Mouse (Mus musculus) fat pad, adult 2 months (tissue): ENCODE data around the gene Stard9.

Experiments
- DNase-seq: peaks from one replicate; pipeline ENCODE4 v3.0.0-alpha.2; 2011; ENCODE audit warnings: low read depth, low spot score; ENCODE audit errors: extremely low read depth

Stard9 gene

GRCm38 (mm10) chr2:120652925-120653284 is 24.0 kb downstream of the Stard9 start:
- no peak for DNase-seq

GRCm38 (mm10) chr2:120654693-120655092 is 25.8 kb downstream of the Stard9 start:
- DNase-seq = no peak

GRCm38 (mm10) chr2:120655905-120656304 is 27.0 kb downstream of the Stard9 start:
- no peak for DNase-seq

GRCm38 (mm10) chr2:120656711-120657110 is 27.8 kb downstream of the Stard9 start:
- DNase-seq = no peak

GRCm38 (mm10) chr2:120658486-120658885 is 29.6 kb downstream of the Stard9 start:
- no peak for DNase-seq

- no peak for DNase-seq
These were observed 30.4 kb downstream of the Stard9 start for GRCm38 (mm10) chr2:120659318-120659717.

- DNase-seq = no peak
These were observed 31.7 kb downstream of the Stard9 start for GRCm38 (mm10) chr2:120660486-120661078.

GRCm38 (mm10) chr2:120662766-120663165 is 33.8 kb downstream of the Stard9 start:
- DNase-seq = no peak

GRCm38 (mm10) chr2:120663491-120664154 is 34.7 kb downstream of the Stard9 start:
- no peak for DNase-seq

GRCm38 (mm10) chr2:120667446-120667845 is 38.5 kb downstream of the Stard9 start:
- no peak for DNase-seq

- DNase-seq = no peak
These were observed 41.3 kb downstream of the Stard9 start for GRCm38 (mm10) chr2:120670253-120670652.

GRCm38 (mm10) chr2:120681151-120681550 is 52.2 kb downstream of the Stard9 start:
- peak; percentile 46 for DNase-seq

- DNase-seq = no peak
These were observed 68.8 kb downstream of the Stard9 start for GRCm38 (mm10) chr2:120697767-120698166.

- DNase-seq = no peak
These were observed 71.5 kb downstream of the Stard9 start for GRCm38 (mm10) chr2:120700379-120700885.

- DNase-seq = no peak
These were observed 73.8 kb downstream of the Stard9 start for GRCm38 (mm10) chr2:120702675-120703074.

- no peak for DNase-seq
These were observed 78.1 kb downstream of the Stard9 start for GRCm38 (mm10) chr2:120707041-120707440.

GRCm38 (mm10) chr2:120710154-120710553 is 81.2 kb downstream of the Stard9 start:
- DNase-seq = no peak

GRCm38 (mm10) chr2:120710948-120711347 is 82.0 kb downstream of the Stard9 start:
- no peak for DNase-seq

GRCm38 (mm10) chr2:120713441-120713840 is 84.5 kb downstream of the Stard9 start:
- no peak for DNase-seq

- DNase-seq = no peak
These were observed 89.6 kb downstream of the Stard9 start for GRCm38 (mm10) chr2:120718496-120718895.

- DNase-seq = peak; percentile 68
These were observed 91.9 kb downstream of the Stard9 start for GRCm38 (mm10) chr2:120720821-120721220.

GRCm38 (mm10) chr2:120721911-120722310 is 93.0 kb downstream of the Stard9 start:
- no peak for DNase-seq

GRCm38 (mm10) chr2:120722491-120722890 is 93.6 kb downstream of the Stard9 start:
- no peak for DNase-seq
